Mouse (Mus musculus) midbrain, embryonic 14.5 days (tissue): ENCODE measurements around the gene Pnpla3. TPM values are rescaled to one million over a fixed set of nuclear protein-coding genes. Genes with fewer than 3 reads are reported as not detected.
A peak's percentile ranks its signal among the peaks of the same experiment; 100 is the strongest.

Experiments
- ATAC-seq: fragments of 200-750 bp; cut with Nextera tagmentation; 2 replicates; pipeline ENCODE4 v1.8.0; 2017; ENCODE audit warnings: moderate number of reproducible peaks, moderate library complexity; ENCODE audit not compliant: low FRiP score, low TSS enrichment
- DNase-seq: peaks from one replicate; pipeline ENCODE4 v3.0.0-alpha.2; 2015
- H3K27ac ChIP-seq: fragments of 300-500 bp; sonication (generic); replicated peaks from 2 replicates; pipeline ENCODE4 v1.5.1; 2014; ENCODE audit warnings: mild to moderate bottlenecking, low read depth, low read length, moderate library complexity
- H3K27me3 ChIP-seq: fragments of 300-500 bp; sonication (generic); 2 replicates; pipeline ENCODE4 v1.6.1; 2014; ENCODE audit warnings: low read length, control low read depth, mixed read lengths; ENCODE audit not compliant: control insufficient read depth, insufficient read depth
- H3K36me3 ChIP-seq: fragments of 300-500 bp; sonication (generic); 2 replicates; pipeline ENCODE4 v1.6.1; 2014; ENCODE audit warnings: low read length, control low read depth; ENCODE audit not compliant: control insufficient read depth, insufficient read depth
- H3K4me1 ChIP-seq: fragments of 300-500 bp; sonication (generic); 2 replicates; pipeline ENCODE4 v1.6.1; 2014; ENCODE audit warnings: mild to moderate bottlenecking, antibody characterized with exemption, low read length, control low read depth; ENCODE audit not compliant: control insufficient read depth, insufficient read depth
- H3K4me2 ChIP-seq: fragments of 300-500 bp; sonication (generic); 2 replicates; pipeline ENCODE4 v1.6.1; 2014; ENCODE audit warnings: mild to moderate bottlenecking, low read length, moderate library complexity
- H3K4me3 ChIP-seq: fragments of 300-500 bp; sonication (generic); replicated peaks from 2 replicates; pipeline ENCODE4 v1.5.1; 2014; ENCODE audit warnings: low read depth, low read length
- H3K9ac ChIP-seq: fragments of 300-500 bp; sonication (generic); replicated peaks from 2 replicates; pipeline ENCODE4 v1.6.1; 2014; ENCODE audit warnings: mild to moderate bottlenecking, low read length, moderate library complexity
- H3K9me3 ChIP-seq: fragments of 300-500 bp; sonication (generic); 2 replicates; pipeline ENCODE4 v1.6.1; 2016; ENCODE audit warnings: low read length, control low read depth, mixed read lengths; ENCODE audit not compliant: control insufficient read depth
- WGBS: fragments of 180-500 bp; shearing (Covaris S2); extraction: QIAGEN DNeasy Blood & Tissue Kit; methylation state at CpG from one replicate; pipeline ENCODE4 v1.1.7; 2014; 5-methylcytosine and 5-hydroxymethylcytosine counted together
- polyA plus RNA-seq: library from polyadenylated mRNA; unstranded; fragments of >200 nt; fragmentation: Nextera tagmentation; extraction: Ambion mirVana; gene quantifications from 2 replicates; pipeline ENCODE4 v1.2.1, GENCODE M21; 2014

Gene Pnpla3
- polyA plus RNA-seq, 1 experiment from 2014 or later = 4.5 TPM

DNA sequence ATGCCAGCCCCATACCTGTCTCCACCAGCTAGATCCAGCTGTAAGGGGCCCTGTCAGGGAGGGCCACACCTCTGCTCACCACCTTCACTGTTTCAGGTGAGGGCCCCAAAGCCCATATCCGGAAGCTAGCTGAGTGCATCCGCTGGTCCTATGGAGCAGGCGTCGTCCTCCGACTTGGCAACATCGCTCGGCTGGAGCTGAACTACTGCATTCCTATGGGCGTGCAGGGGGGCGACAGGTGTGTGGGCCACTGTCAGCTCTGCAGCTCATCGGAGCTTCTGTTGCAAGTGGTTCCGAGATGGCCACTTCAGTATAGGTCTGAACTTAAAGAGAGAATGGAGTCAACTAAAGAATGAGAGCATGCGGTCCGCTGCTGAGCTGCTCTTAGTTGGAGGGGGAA lies 43.3 kb downstream of the Pnpla3 start:
- Histone ChIP-seq H3K4me1 (no peaks in the 10 kb centered on the region), H3K4me2 (no peak overlapping the region), H3K36me3 (peaks cover 66% of the 10 kb centered on the region), H3K27me3 (no peaks in the 10 kb centered on the region), H3K9me3 (no peaks in the 10 kb centered on the region), H3K9ac (no peak overlapping the region), H3K4me3 (no peak overlapping the region), H3K27ac (no peak overlapping the region)
- DNase-seq (no peak), ATAC-seq (no peak)
- 92% methylated on average over 13 of the region's 13 CpGs for WGBS

DNA sequence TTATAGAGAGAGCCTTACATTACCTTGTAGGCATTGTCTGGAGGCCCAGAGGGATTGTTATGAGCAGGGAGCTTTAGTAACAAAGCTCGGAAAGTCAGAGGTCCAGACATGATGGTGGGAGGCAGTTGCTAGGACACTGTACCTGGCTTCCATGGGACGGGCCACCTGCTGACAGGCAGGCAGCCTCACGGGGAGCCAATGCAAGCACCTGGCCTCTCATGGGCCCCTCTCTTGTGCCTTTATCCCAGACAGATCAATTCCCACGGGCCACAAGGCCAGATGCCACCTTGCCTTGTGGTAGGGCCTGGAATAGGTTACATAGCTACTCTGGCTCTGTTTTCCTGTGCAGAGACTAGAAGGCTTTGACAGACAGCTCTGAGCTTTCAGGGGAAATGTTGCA lies 43.9 kb downstream of the Pnpla3 start:
- peaks cover 60% of the 10 kb centered on the region for H3K36me3 ChIP-seq
- H3K27ac ChIP-seq = 0 out of 2 replicates have a peak overlapping the region, but pooled peaks have one; percentile 13
- H3K4me2 ChIP-seq = no peak overlapping the region
- no peak for DNase-seq
- 73% methylated on average over 4 of the region's 4 CpGs for WGBS
- H3K4me1 ChIP-seq = peaks cover 3% of the 10 kb centered on the region
- no peak overlapping the region for H3K4me3 ChIP-seq
- ATAC-seq = no peak
- no peaks in the 10 kb centered on the region for H3K9me3 ChIP-seq
- H3K27me3 ChIP-seq = no peaks in the 10 kb centered on the region
- no peak overlapping the region for H3K9ac ChIP-seq

- no peak overlapping the region for H3K4me3 ChIP-seq
- H3K4me1 ChIP-seq = peaks cover 9% of the 10 kb centered on the region
- ATAC-seq (peak; percentile 53; the same call in 1 of the 2 replicates), DNase-seq (peak; percentile 94)
- no peaks in the 10 kb centered on the region for H3K27me3 ChIP-seq
- 0 out of 2 replicates have a peak overlapping the region, but pooled peaks have one; percentile 13 for H3K27ac ChIP-seq
- no peaks in the 10 kb centered on the region for H3K9me3 ChIP-seq
- H3K9ac ChIP-seq = no peak overlapping the region
- 46% methylated on average over 6 of the region's 6 CpGs for WGBS
- peaks cover 54% of the 10 kb centered on the region for H3K36me3 ChIP-seq
- H3K4me2 ChIP-seq = no peak overlapping the region
These were observed 44.6 kb downstream of the Pnpla3 start for GRCm38 (mm10) chr15:84212031-84212755.

- Histone ChIP-seq H3K27me3 (no peaks in the 10 kb centered on the region), H3K4me3 (no peak overlapping the region), H3K36me3 (peaks cover 48% of the 10 kb centered on the region), H3K4me2 (no peak overlapping the region), H3K9ac (no peak overlapping the region), H3K9me3 (no peaks in the 10 kb centered on the region), H3K27ac (no peak overlapping the region), H3K4me1 (peaks cover 9% of the 10 kb centered on the region)
- 78% methylated on average over 2 of the region's 2 CpGs for WGBS
- ATAC-seq = no peak
- DNase-seq = no peak
These were observed 45.1 kb downstream of the Pnpla3 start for GRCm38 (mm10) chr15:84212756-84213105.

- H3K4me3 ChIP-seq = no peak overlapping the region
- H3K9me3 ChIP-seq = no peaks in the 10 kb centered on the region
- no peak for DNase-seq
- H3K36me3 ChIP-seq = peaks cover 45% of the 10 kb centered on the region
- peaks cover 9% of the 10 kb centered on the region for H3K4me1 ChIP-seq
- H3K27ac ChIP-seq = no peak overlapping the region
- H3K4me2 ChIP-seq = no peak overlapping the region
- no peak overlapping the region for H3K9ac ChIP-seq
- no peak for ATAC-seq
- H3K27me3 ChIP-seq = no peaks in the 10 kb centered on the region
- 98% methylated on average over 6 of the region's 6 CpGs for whole genome bisulfite sequencing
These were observed 45.6 kb downstream of the Pnpla3 start for GRCm38 (mm10) chr15:84213162-84213739.

DNA sequence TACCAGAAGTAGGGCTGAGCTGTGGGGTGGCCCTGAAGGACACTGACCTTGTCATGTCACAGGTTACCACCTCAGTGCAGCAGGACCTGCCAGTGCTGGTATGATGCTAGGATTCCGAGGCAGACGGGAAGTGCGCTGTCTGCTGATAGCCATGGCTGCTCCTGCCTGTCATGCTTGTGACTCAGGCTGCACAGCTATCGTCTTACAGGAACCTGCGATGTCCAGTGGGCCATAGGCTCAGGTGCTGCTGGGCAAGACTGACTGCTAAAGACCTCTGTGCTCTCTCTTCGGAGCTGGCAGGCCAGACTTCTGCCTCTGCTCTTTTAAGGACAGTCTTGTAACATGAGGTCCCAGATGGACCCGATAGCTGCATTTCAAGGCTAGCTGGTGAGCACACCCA lies 46.8 kb downstream of the Pnpla3 start:
- Histone ChIP-seq H3K4me2 (no peak overlapping the region), H3K4me3 (no peak overlapping the region), H3K27ac (no peak overlapping the region), H3K36me3 (peaks cover 35% of the 10 kb centered on the region), H3K9me3 (no peaks in the 10 kb centered on the region), H3K4me1 (peaks cover 9% of the 10 kb centered on the region), H3K27me3 (no peaks in the 10 kb centered on the region), H3K9ac (no peak overlapping the region)
- ATAC-seq (no peak), DNase-seq (no peak)
- 90% methylated on average over 7 of the region's 7 CpGs for WGBS

DNA sequence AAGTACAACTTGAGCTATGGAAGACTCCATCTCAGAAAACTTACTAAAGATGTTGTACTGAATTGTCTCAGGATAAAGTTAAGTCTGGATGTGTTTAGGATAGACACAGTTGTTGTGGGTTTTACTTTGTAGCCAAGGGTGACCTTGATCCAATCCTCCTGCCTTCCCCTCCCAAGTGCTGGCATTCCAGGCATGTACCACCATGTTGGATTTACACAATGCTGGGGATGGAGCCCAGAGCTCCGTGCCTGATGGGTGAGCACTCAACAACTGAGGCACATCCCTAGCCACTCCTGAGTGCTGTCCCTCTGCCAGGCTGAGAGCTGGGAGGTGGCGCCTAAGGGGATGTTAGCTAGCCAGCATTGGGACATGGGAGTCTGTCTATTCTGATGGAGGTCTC lies 47.6 kb downstream of the Pnpla3 start:
- no peaks in the 10 kb centered on the region for H3K27me3 ChIP-seq
- no peak overlapping the region for H3K9ac ChIP-seq
- H3K4me2 ChIP-seq = no peak overlapping the region
- H3K27ac ChIP-seq = no peak overlapping the region
- ATAC-seq = no peak
- peaks cover 9% of the 10 kb centered on the region for H3K4me1 ChIP-seq
- 83% methylated on average over 2 of the region's 2 CpGs for WGBS
- peaks cover 27% of the 10 kb centered on the region for H3K36me3 ChIP-seq
- H3K9me3 ChIP-seq = no peaks in the 10 kb centered on the region
- no peak overlapping the region for H3K4me3 ChIP-seq
- DNase-seq = no peak

DNA sequence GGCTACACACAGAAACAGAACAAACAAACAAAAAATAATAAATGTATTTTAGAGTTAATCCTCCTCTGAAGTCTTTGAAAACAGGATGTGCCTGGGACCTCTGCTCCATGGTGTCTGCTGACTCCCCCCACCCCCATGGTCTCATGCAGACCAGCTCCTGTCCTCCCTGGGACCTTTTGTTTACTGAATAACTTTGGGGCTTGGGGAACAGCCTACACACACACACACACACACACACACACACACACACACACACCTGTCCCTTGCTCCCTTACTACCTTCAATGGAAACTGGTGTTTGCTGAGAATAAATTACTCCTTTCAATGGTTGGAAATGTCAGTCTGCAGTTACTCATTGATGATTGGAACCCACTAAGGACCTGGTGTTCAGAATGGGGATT lies 48.4 kb downstream of the Pnpla3 start:
- Histone ChIP-seq H3K27ac (no peak overlapping the region), H3K36me3 (peaks cover 19% of the 10 kb centered on the region), H3K9ac (no peak overlapping the region), H3K4me2 (no peak overlapping the region), H3K27me3 (no peaks in the 10 kb centered on the region), H3K9me3 (no peaks in the 10 kb centered on the region), H3K4me3 (no peak overlapping the region), H3K4me1 (peaks cover 9% of the 10 kb centered on the region)
- DNase-seq (no peak), ATAC-seq (no peak)

DNA sequence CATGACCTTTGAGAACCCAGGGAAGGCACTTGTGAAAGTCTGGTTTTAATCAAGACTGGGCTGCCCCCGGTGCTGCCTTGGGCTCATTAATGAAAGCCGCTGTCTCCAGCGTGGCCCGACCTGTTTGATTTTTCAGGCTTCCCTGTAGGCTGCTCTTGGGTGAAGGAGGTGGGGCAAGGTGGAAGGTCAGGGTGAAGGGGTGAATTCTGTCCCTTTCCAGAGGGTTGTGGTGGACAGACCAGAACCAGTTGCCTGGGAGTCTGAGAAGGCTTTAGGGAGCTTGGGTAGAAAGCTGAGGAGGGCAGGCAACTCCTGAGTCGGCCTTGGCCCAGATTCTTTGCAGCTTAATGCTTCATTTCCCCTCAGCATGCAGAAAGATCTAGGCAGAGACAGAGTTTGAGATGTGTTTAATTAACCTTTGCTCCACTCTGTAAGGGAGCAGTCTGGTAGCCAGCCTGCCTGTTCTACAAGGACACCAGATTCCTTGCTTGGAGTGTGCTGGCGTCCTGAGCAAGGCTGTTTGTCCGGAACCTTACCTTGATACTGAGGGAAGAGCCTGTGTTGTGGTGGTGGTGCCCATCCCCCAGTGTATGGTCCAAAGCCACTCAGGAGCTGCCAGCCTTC lies 48.9 kb downstream of the Pnpla3 start:
- H3K4me3 ChIP-seq = no peak overlapping the region
- ATAC-seq (no peak), DNase-seq (no peak)
- no peak overlapping the region for H3K9ac ChIP-seq
- 38% methylated on average over 7 of the region's 7 CpGs for whole genome bisulfite sequencing
- no peak overlapping the region; the same call in 1 of the 2 replicates for H3K27ac ChIP-seq
- H3K27me3 ChIP-seq = no peaks in the 10 kb centered on the region
- H3K9me3 ChIP-seq = no peaks in the 10 kb centered on the region
- peaks cover 15% of the 10 kb centered on the region for H3K36me3 ChIP-seq
- H3K4me1 ChIP-seq = peaks cover 9% of the 10 kb centered on the region
- H3K4me2 ChIP-seq = no peak overlapping the region
